Mouse (Mus musculus): ENCODE results near the gene Tfrc.

- TF ChIP-seq CTCF (conservative IDR thresholded peaks at IDR 0.05; ENCODE audit: insufficient read depth, insufficient read length, low read depth, low read length) (no peak), POLR2A (IDR thresholded peaks at IDR 0.05; ENCODE audit: low read depth, low read length) (no peak)
Observed at GRCm38 (mm10) chr16:32657498-32658250, 49.0 kb downstream of the Tfrc start.

Data from kidney, adult 2 months (tissue).